Mouse (Mus musculus) heart, embryonic 13.5 days (tissue): ENCODE measurements around the gene Tfdp2. TPM values are rescaled to one million over a fixed set of nuclear protein-coding genes. Genes with fewer than 3 reads are reported as not detected.

Experiments
- ATAC-seq: fragments of 200-750 bp; cut with Nextera tagmentation; 2 replicates; pipeline ENCODE4 v1.8.0; 2017; ENCODE audit warnings: moderate TSS enrichment; ENCODE audit not compliant: insufficient number of reproducible peaks, low FRiP score, low TSS enrichment; ENCODE audit errors: extremely low read depth
- H3K27ac ChIP-seq: fragments of 300-500 bp; sonication (generic); replicated peaks from 2 replicates; pipeline ENCODE4 v1.5.1; 2015; ENCODE audit warnings: moderate library complexity, mild to moderate bottlenecking, inconsistent platforms
- H3K27me3 ChIP-seq: fragments of 300-500 bp; sonication (generic); replicated peaks from 2 replicates; pipeline ENCODE4 v1.6.1; 2015; ENCODE audit warnings: mild to moderate bottlenecking, inconsistent platforms
- H3K36me3 ChIP-seq: fragments of 300-500 bp; sonication (generic); 2 replicates; pipeline ENCODE4 v1.6.1; 2015; ENCODE audit warnings: mild to moderate bottlenecking, inconsistent platforms
- H3K4me1 ChIP-seq: fragments of 300-500 bp; sonication (generic); 2 replicates; pipeline ENCODE4 v1.6.1; 2015; ENCODE audit warnings: inconsistent platforms
- H3K4me2 ChIP-seq: fragments of 300-500 bp; sonication (generic); 2 replicates; pipeline ENCODE4 v1.6.1; 2015; ENCODE audit warnings: inconsistent platforms, mild to moderate bottlenecking, moderate library complexity
- H3K4me3 ChIP-seq: fragments of 300-500 bp; sonication (generic); 2 replicates; pipeline ENCODE4 v1.5.1; 2015; ENCODE audit warnings: moderate library complexity, mild to moderate bottlenecking, inconsistent platforms
- H3K9ac ChIP-seq: fragments of 300-500 bp; sonication (generic); 2 replicates; pipeline ENCODE4 v1.6.1; 2015; ENCODE audit warnings: inconsistent platforms, mild to moderate bottlenecking, moderate library complexity
- H3K9me3 ChIP-seq: fragments of 300-500 bp; sonication (generic); 2 replicates; pipeline ENCODE4 v1.6.1; 2016; ENCODE audit warnings: inconsistent platforms
- WGBS: fragments of 180-500 bp; shearing (Covaris S2); methylation state at CpG from one replicate; pipeline ENCODE4 v1.1.7; 2015; ENCODE audit warnings: mixed read lengths; 5-methylcytosine and 5-hydroxymethylcytosine counted together
- polyA plus RNA-seq: library from polyadenylated mRNA; unstranded; fragments of >200 nt; fragmentation: Nextera tagmentation; extraction: Ambion mirVana; gene quantifications from 2 replicates; pipeline ENCODE4 v1.2.1, GENCODE M21; 2015

The Tfdp2 gene
- polyA plus RNA-seq, 1 experiment from 2014 or later: 25.2 TPM

GRCm38 (mm10) chr9:96261980-96262379, 65.9 kb downstream of the Tfdp2 start:
- 89% methylated on average over 6 of the region's 6 CpGs for WGBS
- H3K36me3 ChIP-seq: no peaks in the 10 kb centered on the region
- ATAC-seq: no peak
- no peak overlapping the region for H3K27ac ChIP-seq
- no peak overlapping the region for H3K9ac ChIP-seq
- no peak overlapping the region for H3K4me3 ChIP-seq
- H3K4me1 ChIP-seq: peaks cover 10% of the 10 kb centered on the region
- no peaks in the 10 kb centered on the region for H3K27me3 ChIP-seq
- H3K4me2 ChIP-seq: no peak overlapping the region
- H3K9me3 ChIP-seq: no peaks in the 10 kb centered on the region

- WGBS: 69% methylated on average over 6 of the region's 6 CpGs
- Histone ChIP-seq H3K9ac (no peak overlapping the region), H3K36me3 (no peaks in the 10 kb centered on the region), H3K4me2 (peak overlapping the region; percentile 11; the same call in 1 of the 2 replicates), H3K4me1 (0 out of 2 replicates have a peak, but pooled peaks cover 3% of the 10 kb centered on the region), H3K27ac (no peak overlapping the region), H3K4me3 (no peak overlapping the region), H3K27me3 (no peaks in the 10 kb centered on the region), H3K9me3 (no peaks in the 10 kb centered on the region)
- ATAC-seq: no peak
Measured at GRCm38 (mm10) chr9:96266793-96267558, 70.9 kb downstream of the Tfdp2 start.

- H3K4me2 ChIP-seq: no peak overlapping the region
Measured at GRCm38 (mm10) chr9:96267559-96267948, 71.5 kb downstream of the Tfdp2 start.

GRCm38 (mm10) chr9:96269726-96270125, 73.7 kb downstream of the Tfdp2 start:
- Histone ChIP-seq H3K9ac (no peak overlapping the region), H3K27ac (no peak overlapping the region), H3K27me3 (no peaks in the 10 kb centered on the region), H3K4me2 (no peak overlapping the region), H3K36me3 (no peaks in the 10 kb centered on the region), H3K9me3 (no peaks in the 10 kb centered on the region), H3K4me3 (no peak overlapping the region), H3K4me1 (0 out of 2 replicates have a peak, but pooled peaks cover 3% of the 10 kb centered on the region)
- 91% methylated on average over 2 of the region's 2 CpGs for WGBS
- no peak for ATAC-seq

More at GRCm38 (mm10) chr9:96267559-96267948, 71.5 kb downstream of the Tfdp2 start:
- Histone ChIP-seq H3K4me3 (no peak overlapping the region), H3K27me3 (no peaks in the 10 kb centered on the region), H3K36me3 (no peaks in the 10 kb centered on the region), H3K9ac (no peak overlapping the region), H3K27ac (no peak overlapping the region), H3K9me3 (no peaks in the 10 kb centered on the region), H3K4me1 (0 out of 2 replicates have a peak, but pooled peaks cover 3% of the 10 kb centered on the region)
- WGBS: 57% methylated on average over 1 of the region's 1 CpGs
- ATAC-seq: no peak

- no peaks in the 10 kb centered on the region for H3K9me3 ChIP-seq
- no peaks in the 10 kb centered on the region for H3K36me3 ChIP-seq
- no peaks in the 10 kb centered on the region for H3K27me3 ChIP-seq
- H3K4me3 ChIP-seq: no peak overlapping the region
- no peak overlapping the region for H3K9ac ChIP-seq
- H3K4me2 ChIP-seq: no peak overlapping the region
- H3K27ac ChIP-seq: no peak overlapping the region
- peaks cover 5% of the 10 kb centered on the region; the same call in 1 of the 2 replicates for H3K4me1 ChIP-seq
- ATAC-seq: no peak
Measured at GRCm38 (mm10) chr9:96275543-96275942, 79.5 kb downstream of the Tfdp2 start.

GRCm38 (mm10) chr9:96281497-96281896, 85.4 kb downstream of the Tfdp2 start:
- Histone ChIP-seq H3K9ac (no peak overlapping the region), H3K4me2 (no peak overlapping the region), H3K4me1 (no peaks in the 10 kb centered on the region), H3K27me3 (no peaks in the 10 kb centered on the region), H3K27ac (no peak overlapping the region), H3K9me3 (no peaks in the 10 kb centered on the region), H3K36me3 (no peaks in the 10 kb centered on the region; the same call in 1 of the 2 replicates), H3K4me3 (no peak overlapping the region)
- ATAC-seq: no peak
- WGBS: 55% methylated on average over 3 of the region's 3 CpGs

- Histone ChIP-seq H3K4me1 (no peaks in the 10 kb centered on the region), H3K36me3 (peaks cover 4% of the 10 kb centered on the region; the same call in 1 of the 2 replicates), H3K27me3 (no peaks in the 10 kb centered on the region), H3K9me3 (no peaks in the 10 kb centered on the region), H3K27ac (no peak overlapping the region), H3K4me2 (no peak overlapping the region), H3K9ac (no peak overlapping the region), H3K4me3 (no peak overlapping the region)
- WGBS: 91% methylated on average over 3 of the region's 3 CpGs
- no peak for ATAC-seq
Measured at GRCm38 (mm10) chr9:96282082-96282481, 86.0 kb downstream of the Tfdp2 start.

- no peak for ATAC-seq
Measured at GRCm38 (mm10) chr9:96284916-96285315, 88.8 kb downstream of the Tfdp2 start.

GRCm38 (mm10) chr9:96292144-96292543, 96.1 kb downstream of the Tfdp2 start:
- H3K4me2 ChIP-seq: no peak overlapping the region

More at GRCm38 (mm10) chr9:96284916-96285315, 88.8 kb downstream of the Tfdp2 start:
- no peak overlapping the region for H3K4me2 ChIP-seq
- H3K36me3 ChIP-seq: peaks cover 20% of the 10 kb centered on the region; the same call in 1 of the 2 replicates
- H3K4me1 ChIP-seq: no peaks in the 10 kb centered on the region
- H3K9me3 ChIP-seq: no peaks in the 10 kb centered on the region
- 30% methylated on average over 1 of the region's 1 CpGs for WGBS
- no peak overlapping the region for H3K27ac ChIP-seq
- no peaks in the 10 kb centered on the region for H3K27me3 ChIP-seq
- no peak overlapping the region for H3K9ac ChIP-seq
- H3K4me3 ChIP-seq: no peak overlapping the region

GRCm38 (mm10) chr9:96299324-96300008, 103.4 kb downstream of the Tfdp2 start:
- Histone ChIP-seq H3K36me3 (peaks cover 72% of the 10 kb centered on the region), H3K4me1 (peaks cover 10% of the 10 kb centered on the region), H3K9me3 (no peaks in the 10 kb centered on the region), H3K27ac (no peak overlapping the region), H3K4me3 (no peak overlapping the region), H3K9ac (no peak overlapping the region), H3K4me2 (no peak overlapping the region), H3K27me3 (no peaks in the 10 kb centered on the region)
- 73% methylated on average over 3 of the region's 3 CpGs for WGBS
- no peak for ATAC-seq

More at GRCm38 (mm10) chr9:96292144-96292543, 96.1 kb downstream of the Tfdp2 start:
- H3K9ac ChIP-seq: no peak overlapping the region
- peaks cover 46% of the 10 kb centered on the region for H3K36me3 ChIP-seq
- no peaks in the 10 kb centered on the region for H3K9me3 ChIP-seq
- H3K27ac ChIP-seq: no peak overlapping the region
- no peaks in the 10 kb centered on the region for H3K27me3 ChIP-seq
- WGBS: 97% methylated on average over 7 of the region's 7 CpGs
- ATAC-seq: no peak
- H3K4me3 ChIP-seq: no peak overlapping the region
- no peaks in the 10 kb centered on the region for H3K4me1 ChIP-seq

GRCm38 (mm10) chr9:96308816-96309215, 112.7 kb downstream of the Tfdp2 start:
- 81% methylated on average over 3 of the region's 3 CpGs for WGBS
- Histone ChIP-seq H3K9me3 (no peaks in the 10 kb centered on the region), H3K27me3 (no peaks in the 10 kb centered on the region), H3K4me3 (no peak overlapping the region), H3K9ac (no peak overlapping the region), H3K4me1 (no peaks in the 10 kb centered on the region), H3K36me3 (peaks cover 79% of the 10 kb centered on the region), H3K27ac (no peak overlapping the region), H3K4me2 (no peak overlapping the region)
- no peak for ATAC-seq
